Mouse (Mus musculus) sigmoid colon, adult 10 weeks (tissue): ENCODE results near the gene Lrrc42. TPM values are rescaled to one million over a fixed set of nuclear protein-coding genes. Genes with fewer than 3 reads are reported as not detected.

Source experiments
- polyA plus RNA-seq: library from polyadenylated mRNA; stranded (reverse); fragments of 350-450 nt; fragmentation: Illumina TruSeq; extraction: RNeasy Lipid Tissue Mini Kit (QIAGEN cat#74804); gene quantifications from one replicate; pipeline ENCODE4 v1.2.3, GENCODE M21; 2014; ENCODE audit warnings: low read depth, low replicate concordance

Gene Lrrc42
- polyA plus RNA-seq, result 95.1 TPM

DNA sequence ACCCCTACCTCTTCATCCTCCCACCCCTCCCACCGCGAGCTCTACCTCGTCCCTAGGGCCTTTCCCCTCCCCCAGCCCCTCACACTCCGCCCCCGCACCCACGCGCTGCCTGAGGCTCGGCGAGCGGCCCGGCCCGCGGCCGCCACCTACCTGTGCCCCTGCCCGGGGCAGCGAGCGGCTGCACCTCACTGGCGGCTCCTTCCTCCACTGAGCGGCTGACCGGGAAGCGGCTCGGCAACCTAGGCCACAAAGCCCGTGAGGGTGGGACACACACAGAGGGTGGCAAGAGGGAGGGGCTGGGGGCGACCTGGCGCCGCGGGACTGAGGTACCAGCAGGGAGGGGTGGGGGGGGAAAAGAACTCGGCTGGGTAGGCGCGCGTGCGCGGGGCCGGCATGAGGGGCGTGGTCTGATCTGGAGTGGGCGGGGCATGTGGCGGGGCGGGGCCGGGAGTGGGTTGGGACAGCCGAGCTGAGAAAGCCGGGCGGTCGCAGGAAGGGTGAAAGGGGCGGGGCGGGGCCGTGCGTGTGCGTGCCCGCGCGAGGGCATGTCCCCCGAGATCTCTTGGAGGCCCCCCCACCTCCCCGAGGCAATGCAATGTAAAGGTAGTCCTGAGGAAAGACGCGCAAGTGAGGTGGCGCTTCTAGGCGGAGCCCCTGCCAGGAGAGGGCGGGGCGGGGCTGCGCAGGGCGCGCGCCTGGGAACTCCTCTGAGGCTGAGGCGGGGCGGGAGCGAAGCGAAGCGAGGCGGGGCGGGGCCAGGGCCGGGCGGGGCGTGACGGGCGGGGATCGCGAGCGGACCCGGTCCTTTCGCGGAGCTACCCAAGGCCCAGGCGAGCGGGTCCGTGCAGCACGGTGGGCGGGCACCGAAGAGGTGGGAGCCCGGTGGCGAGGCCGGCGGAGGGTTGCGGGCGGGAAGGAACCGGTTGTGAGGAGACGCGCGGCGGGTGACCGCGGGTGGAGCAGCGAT is at the start of gene Lrrc42, which contains the start of gene Hspb11:
TSS of gene Lrrc42 (minus strand) at position 408 of the 967 bp plus-strand sequence.
TSS of gene Hspb11 (plus strand) at position 469 of the 967 bp plus-strand sequence.

DNA sequence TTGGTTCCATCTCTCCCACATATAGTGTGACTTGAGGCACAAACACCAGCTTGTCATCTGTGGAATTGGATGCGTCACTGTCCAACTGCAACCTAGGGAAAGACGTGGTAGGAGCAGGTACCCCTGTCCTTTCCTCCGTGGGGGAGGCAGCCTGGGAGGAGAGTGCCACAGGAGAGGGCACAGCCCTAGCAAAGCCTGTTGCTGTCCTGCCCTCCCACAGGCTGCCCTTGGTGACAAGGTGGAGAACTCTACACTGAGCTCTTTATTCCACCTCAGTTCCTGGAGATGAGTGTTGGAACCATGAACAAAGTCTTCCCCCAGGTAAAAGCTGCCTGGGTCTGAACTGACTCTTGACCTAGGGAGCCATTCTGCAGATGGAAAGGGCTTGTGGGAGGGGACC is 44.5 kb downstream of the Lrrc42 start, which contains the start of gene Ldlrad1:
TSS of gene Ldlrad1 (plus strand) at position 301 of the 400 bp plus-strand sequence.

Other genes with a start within 250 kb of the Lrrc42 start
- 33.4 TPM for gene Mrpl37, start 186.7 kb downstream of the Lrrc42 start, polyA plus RNA-seq
- 1.5 TPM for gene Cyb5rl, start 186.5 kb downstream of the Lrrc42 start, polyA plus RNA-seq
- not detected for gene Cdcp2, start 156.6 kb downstream of the Lrrc42 start, polyA plus RNA-seq
- gene Tmem59, start 75.1 kb downstream of the Lrrc42 start, polyA plus RNA-seq, result 1,156 TPM
- gene Tceanc2, start 74.4 kb downstream of the Lrrc42 start, polyA plus RNA-seq, result 43.5 TPM
- not detected for gene Ldlrad1, start 44.4 kb downstream of the Lrrc42 start, polyA plus RNA-seq
- 130 TPM for gene Hspb11, start 61 bp upstream of the Lrrc42 start, polyA plus RNA-seq
- 111 TPM for gene Dio1, start 53.6 kb upstream of the Lrrc42 start, polyA plus RNA-seq
- 101 TPM for gene Yipf1, start 60.8 kb upstream of the Lrrc42 start, polyA plus RNA-seq
- 12.8 TPM for gene Ndc1, start 114.3 kb upstream of the Lrrc42 start, polyA plus RNA-seq
- gene Glis1, start 181.1 kb upstream of the Lrrc42 start, polyA plus RNA-seq, result not detected